Mouse (Mus musculus): ENCODE data around the gene Krt32. TPM values are rescaled to one million over a fixed set of nuclear protein-coding genes. Genes with fewer than 3 reads are reported as not detected.

Gene Krt32
- polyA plus RNA-seq, 1 experiment from 2014 or later, result not detected

GRCm38 (mm10) chr11:100088378-100089025, 476 bp upstream of the Krt32 start:
- WGBS (ENCODE audit: missing documents), result 68% methylated on average over 7 of the region's 7 CpGs
- H3K4me3 ChIP-seq (ENCODE audit: inconsistent target), result no peak overlapping the region

GRCm38 (mm10) chr11:100073873-100074272, 14.2 kb downstream of the Krt32 start:
- Histone ChIP-seq H3K79me2 (ENCODE audit: inconsistent target) (no peaks in the 10 kb centered on the region), H3K27ac (no peak overlapping the region), H3K4me3 (ENCODE audit: inconsistent target) (no peak overlapping the region), H3K36me3 (ENCODE audit: inconsistent target) (no peaks in the 10 kb centered on the region)
- 40% methylated on average over 1 of the region's 1 CpGs for WGBS (ENCODE audit: missing documents)

More at GRCm38 (mm10) chr11:100088378-100089025, 476 bp upstream of the Krt32 start:
- Histone ChIP-seq H3K27ac (no peak overlapping the region), H3K79me2 (ENCODE audit: inconsistent target) (no peaks in the 10 kb centered on the region), H3K36me3 (ENCODE audit: inconsistent target) (no peaks in the 10 kb centered on the region)

DNA sequence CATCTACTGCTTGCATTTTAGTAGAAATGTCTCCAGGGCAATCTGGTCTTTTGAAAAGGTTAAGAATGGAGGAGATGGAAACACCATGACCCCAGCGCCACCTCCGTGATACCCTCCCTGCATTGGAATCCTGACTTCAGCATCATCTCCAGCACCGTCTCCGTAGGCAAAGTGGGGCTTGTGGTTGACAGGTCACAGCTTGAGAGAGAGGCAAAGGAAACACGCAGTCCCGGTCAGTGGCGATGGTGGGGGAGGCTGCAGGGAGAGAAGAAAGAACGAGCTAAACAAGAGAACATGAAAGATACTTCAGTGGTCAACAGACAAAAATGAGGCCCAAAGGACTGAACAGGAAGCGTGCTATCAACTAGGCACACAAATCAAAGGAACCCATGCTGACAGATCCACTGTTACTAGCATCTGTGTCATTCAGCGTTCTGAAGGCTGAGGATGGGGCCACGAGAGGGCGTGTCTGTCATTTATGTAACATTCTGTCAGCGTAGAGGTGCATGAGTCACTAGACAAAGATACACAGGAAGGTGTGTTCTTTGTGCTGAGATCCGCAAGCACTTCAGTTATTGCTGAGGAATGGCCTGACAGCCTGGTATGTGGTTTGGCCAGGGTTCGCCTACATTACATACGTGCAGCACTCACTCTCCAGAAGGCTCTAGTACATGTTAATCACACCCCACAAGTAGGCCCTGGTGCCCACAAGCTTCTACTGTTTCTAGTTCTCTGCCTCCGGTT, 20.6 kb downstream of the Krt32 start:
- WGBS (ENCODE audit: missing documents), result 84% methylated on average over 17 of the region's 17 CpGs
- Histone ChIP-seq H3K27ac (no peak overlapping the region), H3K36me3 (ENCODE audit: inconsistent target) (no peaks in the 10 kb centered on the region), H3K79me2 (ENCODE audit: inconsistent target) (no peaks in the 10 kb centered on the region), H3K4me3 (ENCODE audit: inconsistent target) (no peak overlapping the region)

DNA sequence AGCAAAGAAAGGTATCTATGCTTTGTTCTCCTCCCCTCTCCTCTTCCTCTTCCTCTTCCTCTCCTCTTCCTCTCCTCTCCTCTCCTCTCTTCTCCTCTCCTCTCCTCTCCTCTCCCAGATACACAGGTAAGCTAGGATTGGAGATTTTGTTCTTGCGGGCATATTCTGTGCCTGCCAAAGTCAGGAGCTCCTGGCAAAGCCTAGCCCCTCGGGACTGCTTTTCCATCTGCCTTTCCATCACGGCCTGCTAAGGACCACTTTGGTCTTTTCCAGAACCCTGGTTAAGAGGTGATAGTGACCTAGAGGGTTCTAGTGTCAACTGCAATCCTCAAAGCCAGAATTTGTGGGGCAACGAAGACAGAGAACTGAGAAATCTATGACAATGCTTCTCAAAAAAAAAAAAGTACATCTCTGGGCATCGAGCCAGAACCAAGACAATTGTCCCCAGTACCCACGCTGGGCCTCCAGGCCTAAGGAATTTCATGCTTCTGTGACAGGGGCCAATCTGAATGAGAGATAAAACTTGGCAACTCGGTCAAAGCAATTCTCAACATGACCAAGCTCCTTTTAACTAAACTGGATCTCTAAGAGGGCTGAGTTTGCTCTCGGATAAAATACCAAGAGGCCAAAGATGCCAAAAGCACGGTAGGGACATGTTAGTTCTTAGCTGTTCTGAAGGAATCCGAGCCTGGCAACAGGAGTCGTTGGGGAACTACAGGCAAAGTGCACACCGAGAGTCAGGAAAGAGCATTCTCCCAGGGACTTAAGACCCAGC, 21.6 kb downstream of the Krt32 start:
- 91% methylated on average over 12 of the region's 12 CpGs for WGBS (ENCODE audit: missing documents)
- no peak overlapping the region for H3K27ac ChIP-seq
- no peak overlapping the region for H3K4me3 ChIP-seq (ENCODE audit: inconsistent target)
- no peaks in the 10 kb centered on the region for H3K36me3 ChIP-seq (ENCODE audit: inconsistent target)
- H3K79me2 ChIP-seq (ENCODE audit: inconsistent target), result no peaks in the 10 kb centered on the region

- Histone ChIP-seq H3K36me3 (ENCODE audit: inconsistent target) (no peaks in the 10 kb centered on the region), H3K79me2 (ENCODE audit: inconsistent target) (no peaks in the 10 kb centered on the region), H3K27ac (no peak overlapping the region), H3K4me3 (ENCODE audit: inconsistent target) (no peak overlapping the region)
- WGBS (ENCODE audit: missing documents), result 85% methylated on average over 7 of the region's 8 CpGs
These were observed 29.2 kb downstream of the Krt32 start for GRCm38 (mm10) chr11:100058875-100059274.

DNA sequence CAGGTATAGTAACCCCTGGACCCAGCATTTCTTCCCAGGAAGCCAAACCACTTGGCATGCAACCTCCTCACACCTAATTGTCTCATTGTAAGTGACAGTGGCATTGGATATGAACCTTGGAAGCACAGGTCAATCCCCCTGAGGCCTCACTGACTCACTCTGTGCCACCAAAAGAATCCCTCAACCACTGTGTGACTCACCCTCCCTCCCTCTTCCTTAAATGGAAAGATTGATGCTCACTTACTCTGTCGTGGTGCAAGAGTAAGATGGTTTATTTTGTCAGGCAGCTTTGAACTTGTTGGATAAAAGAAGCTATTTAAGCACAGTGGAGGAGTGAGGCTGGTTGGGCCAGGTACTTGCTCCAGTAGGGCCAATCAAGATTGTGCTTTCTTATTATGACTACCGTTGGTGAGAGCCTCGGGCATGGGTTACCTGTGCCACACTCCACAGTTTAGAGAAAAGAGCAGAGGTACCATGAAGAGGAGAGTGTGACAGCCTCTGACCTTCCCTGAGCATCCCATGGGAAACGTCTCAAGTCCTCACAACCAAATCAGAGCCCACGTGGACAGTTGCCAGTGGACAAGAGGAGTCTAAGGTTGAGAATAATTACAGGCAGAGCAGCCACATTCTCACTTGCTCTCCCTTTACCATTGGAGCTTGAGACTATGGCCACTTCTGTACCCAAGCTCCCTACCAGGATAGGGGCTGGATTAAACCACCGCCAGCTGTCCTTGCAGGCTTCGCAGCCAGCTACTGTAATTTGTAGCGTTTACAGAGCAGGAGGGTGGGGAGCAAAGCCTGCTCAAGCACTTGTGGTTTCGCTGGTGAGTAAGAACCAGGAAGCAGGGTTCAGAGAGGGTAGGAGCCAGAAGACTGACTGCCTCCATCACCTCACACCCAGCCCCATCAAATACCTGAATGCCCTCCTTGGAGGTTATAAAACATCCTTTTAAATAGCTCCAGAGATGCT, 32.1 kb downstream of the Krt32 start:
- no peak overlapping the region for H3K4me3 ChIP-seq (ENCODE audit: inconsistent target)

DNA sequence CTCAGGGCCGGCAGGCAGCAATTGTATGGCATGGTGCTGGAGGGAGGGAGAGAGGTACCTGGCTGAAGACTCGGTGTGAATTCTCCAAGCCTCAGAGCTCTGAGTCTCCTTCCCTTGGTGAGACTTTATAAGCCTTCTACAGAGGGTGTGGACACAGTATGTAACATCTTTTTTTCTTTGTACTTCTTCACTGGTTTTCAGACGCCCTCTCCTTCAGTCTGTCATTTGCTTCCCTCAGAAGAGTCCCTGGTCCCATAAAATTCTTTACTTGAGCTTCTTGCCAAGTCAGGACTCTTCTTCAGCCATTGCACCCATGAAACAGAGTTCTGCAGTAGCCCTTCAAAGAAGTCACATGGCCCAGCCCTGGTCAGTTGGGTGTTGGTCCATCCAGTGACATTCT, 37.6 kb downstream of the Krt32 start, which contains the start of gene Krt31:
Gene Krt31 (minus strand): TSS at position 101 of the 400 bp plus-strand sequence.
- WGBS (ENCODE audit: missing documents), result 75% methylated on average over 3 of the region's 3 CpGs

More for the DNA sequence above, 32.1 kb downstream of the Krt32 start:
- H3K79me2 ChIP-seq (ENCODE audit: inconsistent target), result no peaks in the 10 kb centered on the region
- no peaks in the 10 kb centered on the region for H3K36me3 ChIP-seq (ENCODE audit: inconsistent target)
- no peak overlapping the region for H3K27ac ChIP-seq
- WGBS (ENCODE audit: missing documents), result 53% methylated on average over 9 of the region's 9 CpGs

GRCm38 (mm10) chr11:100047193-100047592, 40.8 kb downstream of the Krt32 start:
- WGBS (ENCODE audit: missing documents), result 91% methylated on average over 2 of the region's 2 CpGs
- Histone ChIP-seq H3K36me3 (ENCODE audit: inconsistent target) (no peaks in the 10 kb centered on the region), H3K27ac (no peak overlapping the region), H3K4me3 (ENCODE audit: inconsistent target) (no peak overlapping the region), H3K79me2 (ENCODE audit: inconsistent target) (no peaks in the 10 kb centered on the region)

More for the DNA sequence above, 37.6 kb downstream of the Krt32 start, which contains the start of gene Krt31:
- no peaks in the 10 kb centered on the region for H3K79me2 ChIP-seq (ENCODE audit: inconsistent target)
- H3K4me3 ChIP-seq (ENCODE audit: inconsistent target), result no peak within 1 kb of the TSS
- no peak within 1 kb of the TSS for H3K27ac ChIP-seq
- H3K36me3 ChIP-seq (ENCODE audit: inconsistent target), result no peaks in the 10 kb centered on the region

GRCm38 (mm10) chr11:100046303-100046866, 41.6 kb downstream of the Krt32 start:
- no peaks in the 10 kb centered on the region for H3K36me3 ChIP-seq (ENCODE audit: inconsistent target)
- WGBS (ENCODE audit: missing documents), result 74% methylated on average over 6 of the region's 6 CpGs
- no peak overlapping the region for H3K4me3 ChIP-seq (ENCODE audit: inconsistent target)
- no peak overlapping the region for H3K27ac ChIP-seq
- no peaks in the 10 kb centered on the region for H3K79me2 ChIP-seq (ENCODE audit: inconsistent target)

DNA sequence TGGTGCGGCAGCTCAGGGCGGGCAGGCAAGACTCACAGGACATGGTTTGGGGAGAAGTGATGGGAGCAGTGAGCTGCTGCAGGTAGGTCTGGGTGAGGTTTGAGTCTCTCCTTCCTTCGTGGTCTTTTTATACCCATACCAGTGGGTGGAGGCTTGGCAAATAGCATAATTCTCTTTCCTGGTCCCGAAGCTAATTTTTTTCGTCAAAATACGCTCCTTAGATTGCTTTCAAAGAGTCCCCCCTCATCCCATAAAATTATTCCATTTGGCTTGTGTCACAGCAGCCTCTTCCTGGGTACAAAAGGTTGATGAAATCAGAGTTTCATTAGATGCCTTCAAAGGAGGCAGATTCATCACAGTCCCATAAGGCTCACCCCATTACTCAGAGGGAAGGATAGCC, 46.6 kb downstream of the Krt32 start, which contains the start of gene Krt34:
Gene Krt34 (minus strand): TSS at position 101 of the 400 bp plus-strand sequence.
- WGBS (ENCODE audit: missing documents), result 85% methylated on average over 4 of the region's 6 CpGs
- Histone ChIP-seq H3K27ac (no peak within 1 kb of the TSS), H3K4me3 (ENCODE audit: inconsistent target) (no peak within 1 kb of the TSS), H3K79me2 (ENCODE audit: inconsistent target) (no peaks in the 10 kb centered on the region), H3K36me3 (ENCODE audit: inconsistent target) (no peaks in the 10 kb centered on the region)

Other genes with a start within 250 kb of the Krt32 start
- gene Krtap4-16, start 236.6 kb downstream of the Krt32 start, polyA plus RNA-seq (2018), result not detected in 3 replicates
- not detected in 3 replicates for gene Gm11568, start 230.3 kb downstream of the Krt32 start, polyA plus RNA-seq (2018)
- not detected in 3 replicates for gene Gm11559, start 223.8 kb downstream of the Krt32 start, polyA plus RNA-seq (2018)
- not detected in 3 replicates for gene Krtap9-1, start 214.8 kb downstream of the Krt32 start, polyA plus RNA-seq (2018)
- not detected in 3 replicates for gene Gm11567, start 209.0 kb downstream of the Krt32 start, polyA plus RNA-seq (2018)
- gene Krtap31-1, start 180.3 kb downstream of the Krt32 start, polyA plus RNA-seq (2018), result not detected in 3 replicates
- gene Gm11565, start 173.5 kb downstream of the Krt32 start, polyA plus RNA-seq (2018), result not detected in 3 replicates
- gene Krtap31-2, start 151.9 kb downstream of the Krt32 start, polyA plus RNA-seq (2018), result not detected in 3 replicates
- not detected in 3 replicates for gene Krtap9-5, start 139.8 kb downstream of the Krt32 start, polyA plus RNA-seq (2018)
- gene Krtap29-1, start 109.2 kb downstream of the Krt32 start, polyA plus RNA-seq (2018), result not detected in 3 replicates
- not detected in 3 replicates for gene Krtap16-1, start 101.6 kb downstream of the Krt32 start, polyA plus RNA-seq (2018)
- not detected in 3 replicates for gene Krtap17-1, start 94.2 kb downstream of the Krt32 start, polyA plus RNA-seq (2018)
- gene Krt33a, start 72.0 kb downstream of the Krt32 start, polyA plus RNA-seq (2018), result not detected in 3 replicates
- gene Krt33b, start 58.4 kb downstream of the Krt32 start, polyA plus RNA-seq (2018), result not detected in 3 replicates
- gene Krt34, start 46.7 kb downstream of the Krt32 start, polyA plus RNA-seq (2018), result not detected in 3 replicates
- not detected in 3 replicates for gene Krt31, start 37.7 kb downstream of the Krt32 start, polyA plus RNA-seq (2018)
- not detected in 3 replicates for gene Krt35, start 8.0 kb upstream of the Krt32 start, polyA plus RNA-seq (2018)
- not detected in 3 replicates for gene Krt36, start 17.4 kb upstream of the Krt32 start, polyA plus RNA-seq (2018)
- not detected in 3 replicates for gene Krt13, start 33.3 kb upstream of the Krt32 start, polyA plus RNA-seq (2018)
- not detected in 3 replicates for gene Krt15, start 47.7 kb upstream of the Krt32 start, polyA plus RNA-seq (2018)
- gene Krt19, start 60.4 kb upstream of the Krt32 start, polyA plus RNA-seq (2018), result not detected in 3 replicates
- not detected in 3 replicates for gene Krt9, start 105.0 kb upstream of the Krt32 start, polyA plus RNA-seq (2018)
- gene Krt14, start 119.3 kb upstream of the Krt32 start, polyA plus RNA-seq (2018), result not detected in 3 replicates
- gene Krt16, start 160.7 kb upstream of the Krt32 start, polyA plus RNA-seq (2018), result not detected in 3 replicates
- gene Krt17, start 172.8 kb upstream of the Krt32 start, polyA plus RNA-seq (2018), result not detected in 3 replicates
- not detected in 3 replicates for gene Krt42, start 181.6 kb upstream of the Krt32 start, polyA plus RNA-seq (2018)
- 204 to 466 TPM (median 355 TPM) in 3 replicates for gene Eif1, start 231.7 kb upstream of the Krt32 start, polyA plus RNA-seq (2018)
- not detected in 3 replicates for gene Gast, start 246.2 kb upstream of the Krt32 start, polyA plus RNA-seq (2018)